Mouse (Mus musculus): ENCODE results near the gene Rasgrp1. TPM values are rescaled to one million over a fixed set of nuclear protein-coding genes. Genes with fewer than 3 reads are reported as not detected.
A peak's percentile ranks its signal among the peaks of the same experiment; 100 is the strongest.

Rasgrp1 gene
- polyA plus RNA-seq (2012; ENCODE audit: insufficient read depth, insufficient read length, missing spikeins) = 0.46 TPM in 1 of 2 replicates, not detected in the other

DNA sequence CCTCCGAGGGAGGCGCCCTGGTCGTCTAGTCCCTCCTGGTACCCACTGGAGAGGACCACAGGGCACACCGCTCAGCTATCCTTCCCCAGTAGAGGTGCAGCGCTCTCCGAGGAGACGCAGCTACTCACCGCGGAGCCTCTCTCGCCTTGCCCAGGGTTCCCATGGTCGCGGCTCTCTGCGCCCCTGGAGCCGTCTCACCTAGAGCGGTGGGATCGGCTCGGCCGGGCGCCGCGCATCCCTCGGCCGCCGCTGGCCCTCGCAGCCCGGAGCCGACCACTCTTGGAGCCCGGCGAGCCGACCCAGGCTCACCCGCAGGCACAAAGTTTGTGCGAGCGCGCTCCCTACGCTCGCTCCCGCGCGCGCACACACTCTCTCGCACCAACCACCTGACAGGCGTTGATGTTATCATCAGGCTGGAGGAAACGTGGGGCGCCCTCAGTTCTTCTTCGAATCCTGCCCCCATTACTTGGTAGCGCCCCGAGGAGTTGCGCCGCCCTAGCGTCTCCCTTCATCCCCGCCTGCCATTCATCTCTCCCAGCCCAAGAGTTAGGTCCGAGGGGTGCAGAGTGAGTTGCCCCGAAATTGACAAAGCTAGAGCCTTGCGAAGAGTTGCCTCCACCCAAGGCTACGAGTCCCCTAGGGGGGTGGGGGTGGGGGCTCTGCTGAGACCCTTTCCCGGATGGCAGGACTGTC, at the start of gene Rasgrp1:
Rasgrp1 (minus strand) TSS at position 455 of the 693 bp plus-strand sequence.
- Histone ChIP-seq H3K4me1 (ENCODE audit: control insufficient read depth, insufficient read depth, insufficient read length, low read length) (no peaks in the 10 kb centered on the region), H3K4me3 (ENCODE audit: insufficient read depth, low read depth, low read length) (peak within 1 kb of the TSS; percentile 55), H3K27ac (replicated peaks; ENCODE audit: low read depth, low read length) (no peak within 1 kb of the TSS)

DNA sequence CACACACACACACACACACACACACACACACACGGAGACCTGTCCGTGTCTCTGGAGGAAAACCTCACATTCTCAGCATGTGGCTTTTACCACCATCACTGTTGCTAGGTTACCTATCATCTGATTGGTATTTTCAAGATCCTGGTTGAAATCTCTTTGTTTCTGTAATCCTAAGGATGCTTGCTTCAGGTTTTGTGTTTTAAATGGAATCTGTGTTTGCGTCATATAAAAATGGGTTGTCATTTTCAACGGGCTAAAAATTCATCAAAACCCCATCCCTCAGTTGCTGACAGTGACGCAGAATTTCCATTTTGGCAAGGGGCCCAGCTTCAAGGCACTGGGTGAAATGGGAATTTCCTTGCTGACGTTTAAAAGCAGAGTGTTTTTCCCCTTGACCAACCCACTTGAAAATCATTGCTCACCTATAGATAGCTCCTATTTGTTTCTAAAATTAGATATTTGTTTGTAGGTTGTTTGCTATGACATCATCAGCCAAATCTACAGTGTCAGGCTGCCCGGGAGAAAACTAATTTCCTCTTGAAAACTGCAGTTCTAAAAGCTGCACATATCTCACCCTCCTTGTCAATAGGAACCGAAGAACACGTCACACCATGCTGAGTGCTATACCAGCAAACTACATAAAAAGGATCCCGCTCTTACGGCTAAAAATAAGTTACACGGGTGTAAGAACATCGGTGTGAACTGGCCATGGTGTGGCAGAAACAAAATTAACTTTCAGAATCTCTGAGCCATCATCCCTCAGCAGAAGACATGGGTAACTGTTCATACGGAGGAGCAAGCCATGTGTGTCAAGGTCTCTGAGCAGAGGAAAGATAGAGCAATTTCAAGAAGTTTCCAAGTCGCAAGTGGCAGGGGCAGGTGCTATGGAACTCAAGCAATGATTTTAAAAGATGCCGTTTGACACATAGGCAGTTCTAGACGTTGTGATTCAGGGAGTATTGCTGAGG, 47.4 kb upstream of the Rasgrp1 start:
- Histone ChIP-seq H3K4me3 (ENCODE audit: insufficient read depth, low read depth, low read length) (no peak overlapping the region), H3K4me1 (ENCODE audit: control insufficient read depth, insufficient read depth, insufficient read length, low read length) (no peaks in the 10 kb centered on the region), H3K27ac (replicated peaks; ENCODE audit: low read depth, low read length) (peak overlapping the region; percentile 42)

DNA sequence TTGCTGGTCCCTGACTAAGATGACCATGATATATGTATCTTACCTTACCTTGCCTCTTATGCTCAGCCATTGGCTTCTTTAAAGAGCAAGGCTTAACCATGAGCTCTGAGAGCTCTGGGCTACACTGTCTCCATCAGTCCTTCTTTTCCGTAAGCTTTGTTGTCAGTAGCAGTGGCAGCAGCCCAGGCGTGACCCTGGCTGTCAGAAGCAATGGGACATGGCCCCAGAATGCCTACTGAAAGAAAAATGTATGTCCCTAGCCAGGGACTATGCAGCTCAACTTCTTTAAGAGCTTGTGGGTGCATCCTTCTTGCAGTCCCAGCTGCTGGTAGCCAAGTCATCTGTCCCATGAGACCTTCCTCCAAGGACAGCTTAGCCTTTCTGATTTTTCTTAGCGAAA, 46.7 kb upstream of the Rasgrp1 start:
- Histone ChIP-seq H3K4me3 (ENCODE audit: insufficient read depth, low read depth, low read length) (no peak overlapping the region), H3K4me1 (ENCODE audit: control insufficient read depth, insufficient read depth, insufficient read length, low read length) (no peaks in the 10 kb centered on the region), H3K27ac (replicated peaks; ENCODE audit: low read depth, low read length) (peak overlapping the region; percentile 42; the same call in 1 of the 2 replicates)

GRCm38 (mm10) chr2:117388121-117388520, 45.3 kb upstream of the Rasgrp1 start:
- no peaks in the 10 kb centered on the region for H3K4me1 ChIP-seq (ENCODE audit: control insufficient read depth, insufficient read depth, insufficient read length, low read length)
- H3K4me3 ChIP-seq (ENCODE audit: insufficient read depth, low read depth, low read length) = no peak overlapping the region
- no peak overlapping the region for H3K27ac ChIP-seq (replicated peaks; ENCODE audit: low read depth, low read length)

DNA sequence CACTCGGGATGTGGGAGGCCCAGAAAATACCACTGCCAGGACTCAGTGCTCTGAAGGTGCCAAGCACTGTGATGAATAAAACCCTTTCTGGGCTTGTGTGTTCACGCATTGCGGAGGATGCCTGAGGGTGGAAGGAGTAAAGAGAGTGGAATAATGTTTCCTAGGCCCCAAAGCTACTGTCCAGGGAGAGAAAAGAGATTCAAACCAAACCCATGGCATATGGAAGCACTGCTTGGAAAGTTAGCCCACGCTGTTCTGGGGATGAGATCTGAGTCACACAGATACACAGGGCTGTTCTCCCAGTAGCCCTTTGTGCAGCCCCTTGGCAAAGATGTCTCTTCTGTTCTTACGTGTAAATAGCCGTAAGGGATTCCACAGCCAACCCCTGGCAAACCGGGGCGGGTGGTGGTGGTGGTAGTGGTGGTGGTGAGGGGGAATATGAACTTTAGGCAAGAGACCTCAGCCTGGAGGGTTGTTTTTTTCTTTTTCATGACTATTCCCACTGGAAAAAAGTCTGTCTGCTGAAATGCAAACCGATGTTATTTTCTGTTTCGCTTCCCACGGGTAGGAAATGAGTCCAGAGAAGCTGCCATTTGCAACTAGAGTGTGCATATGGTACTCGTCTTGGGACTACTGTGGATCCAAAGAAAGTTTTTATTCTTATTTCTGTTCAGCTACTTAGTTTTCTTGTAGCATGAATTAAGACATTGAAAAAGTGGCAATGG, 44.3 kb upstream of the Rasgrp1 start:
- Histone ChIP-seq H3K27ac (replicated peaks; ENCODE audit: low read depth, low read length) (no peak overlapping the region), H3K4me1 (ENCODE audit: control insufficient read depth, insufficient read depth, insufficient read length, low read length) (no peaks in the 10 kb centered on the region), H3K4me3 (ENCODE audit: insufficient read depth, low read depth, low read length) (no peak overlapping the region)

- no peaks in the 10 kb centered on the region for H3K4me1 ChIP-seq (ENCODE audit: control insufficient read depth, insufficient read depth, insufficient read length, low read length)
- H3K27ac ChIP-seq (replicated peaks; ENCODE audit: low read depth, low read length) = no peak overlapping the region
- no peak overlapping the region for H3K4me3 ChIP-seq (ENCODE audit: insufficient read depth, low read depth, low read length)
Observed at GRCm38 (mm10) chr2:117386036-117386590, 43.3 kb upstream of the Rasgrp1 start.

GRCm38 (mm10) chr2:117381314-117381713, 38.5 kb upstream of the Rasgrp1 start:
- H3K4me1 ChIP-seq (ENCODE audit: control insufficient read depth, insufficient read depth, insufficient read length, low read length) = no peaks in the 10 kb centered on the region
- no peak overlapping the region for H3K4me3 ChIP-seq (ENCODE audit: insufficient read depth, low read depth, low read length)
- no peak overlapping the region for H3K27ac ChIP-seq (replicated peaks; ENCODE audit: low read depth, low read length)

GRCm38 (mm10) chr2:117374293-117374830, 31.6 kb upstream of the Rasgrp1 start:
- no peaks in the 10 kb centered on the region for H3K4me1 ChIP-seq (ENCODE audit: control insufficient read depth, insufficient read depth, insufficient read length, low read length)
- H3K27ac ChIP-seq (replicated peaks; ENCODE audit: low read depth, low read length) = no peak overlapping the region
- H3K4me3 ChIP-seq (ENCODE audit: insufficient read depth, low read depth, low read length) = no peak overlapping the region

DNA sequence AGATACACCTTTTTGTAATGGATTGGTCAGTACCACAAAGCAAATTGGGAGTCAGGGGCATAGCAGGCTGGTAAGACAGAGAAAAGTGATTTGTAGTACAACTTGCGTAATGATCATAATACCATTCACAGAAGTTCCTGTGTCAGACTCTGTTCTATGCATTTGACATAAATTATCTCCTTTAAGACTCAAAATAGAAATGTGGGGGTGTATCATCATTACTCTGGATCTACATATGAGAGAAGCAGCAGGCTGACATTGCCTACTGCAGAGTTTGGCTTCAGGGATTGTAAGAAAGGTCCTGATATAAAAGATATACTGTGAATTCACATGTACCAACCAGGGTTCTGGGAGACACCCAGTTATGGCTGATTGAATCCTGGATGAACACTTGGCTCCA, 28.9 kb upstream of the Rasgrp1 start:
- H3K27ac ChIP-seq (replicated peaks; ENCODE audit: low read depth, low read length) = no peak overlapping the region
- H3K4me3 ChIP-seq (ENCODE audit: insufficient read depth, low read depth, low read length) = no peak overlapping the region
- no peaks in the 10 kb centered on the region for H3K4me1 ChIP-seq (ENCODE audit: control insufficient read depth, insufficient read depth, insufficient read length, low read length)

DNA sequence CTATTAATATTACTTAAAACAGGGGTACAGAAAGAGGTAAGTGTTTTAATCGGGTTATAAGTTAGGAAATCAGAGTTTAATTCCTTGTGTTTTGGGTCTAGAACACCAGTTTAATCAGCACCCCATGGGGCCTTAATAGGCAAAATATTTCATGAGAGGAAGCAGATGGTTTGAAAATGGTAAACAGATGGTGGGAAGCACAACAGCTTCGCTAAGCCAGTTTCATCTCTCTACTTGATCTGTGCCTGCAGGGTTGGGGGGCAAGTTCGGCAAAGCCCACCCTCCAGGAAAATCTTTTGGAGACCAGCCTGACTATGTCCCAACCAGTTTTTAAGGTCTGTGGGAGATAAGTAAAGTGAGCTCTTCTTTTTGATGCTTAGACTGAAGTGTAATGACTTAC, 23.7 kb upstream of the Rasgrp1 start:
- Histone ChIP-seq H3K4me3 (ENCODE audit: insufficient read depth, low read depth, low read length) (no peak overlapping the region), H3K27ac (replicated peaks; ENCODE audit: low read depth, low read length) (no peak overlapping the region), H3K4me1 (ENCODE audit: control insufficient read depth, insufficient read depth, insufficient read length, low read length) (no peaks in the 10 kb centered on the region)

- Histone ChIP-seq H3K27ac (replicated peaks; ENCODE audit: low read depth, low read length) (no peak overlapping the region), H3K4me3 (ENCODE audit: insufficient read depth, low read depth, low read length) (no peak overlapping the region), H3K4me1 (ENCODE audit: control insufficient read depth, insufficient read depth, insufficient read length, low read length) (no peaks in the 10 kb centered on the region)
Observed at GRCm38 (mm10) chr2:117364056-117364455, 21.3 kb upstream of the Rasgrp1 start.

GRCm38 (mm10) chr2:117357939-117358338, 15.1 kb upstream of the Rasgrp1 start:
- Histone ChIP-seq H3K4me3 (ENCODE audit: insufficient read depth, low read depth, low read length) (no peak overlapping the region), H3K4me1 (ENCODE audit: control insufficient read depth, insufficient read depth, insufficient read length, low read length) (no peaks in the 10 kb centered on the region), H3K27ac (replicated peaks; ENCODE audit: low read depth, low read length) (no peak overlapping the region)

GRCm38 (mm10) chr2:117352305-117353123, 9.7 kb upstream of the Rasgrp1 start:
- H3K27ac ChIP-seq (replicated peaks; ENCODE audit: low read depth, low read length) = no peak overlapping the region
- H3K4me3 ChIP-seq (ENCODE audit: insufficient read depth, low read depth, low read length) = no peak overlapping the region
- H3K4me1 ChIP-seq (ENCODE audit: control insufficient read depth, insufficient read depth, insufficient read length, low read length) = no peaks in the 10 kb centered on the region

- Histone ChIP-seq H3K4me1 (ENCODE audit: control insufficient read depth, insufficient read depth, insufficient read length, low read length) (no peaks in the 10 kb centered on the region), H3K4me3 (ENCODE audit: insufficient read depth, low read depth, low read length) (no peak overlapping the region), H3K27ac (replicated peaks; ENCODE audit: low read depth, low read length) (no peak overlapping the region)
Observed at GRCm38 (mm10) chr2:117350138-117350537, 7.3 kb upstream of the Rasgrp1 start.
